ENCODE assay signal across 8 mouse cellular contexts in the genomic region with DNA sequence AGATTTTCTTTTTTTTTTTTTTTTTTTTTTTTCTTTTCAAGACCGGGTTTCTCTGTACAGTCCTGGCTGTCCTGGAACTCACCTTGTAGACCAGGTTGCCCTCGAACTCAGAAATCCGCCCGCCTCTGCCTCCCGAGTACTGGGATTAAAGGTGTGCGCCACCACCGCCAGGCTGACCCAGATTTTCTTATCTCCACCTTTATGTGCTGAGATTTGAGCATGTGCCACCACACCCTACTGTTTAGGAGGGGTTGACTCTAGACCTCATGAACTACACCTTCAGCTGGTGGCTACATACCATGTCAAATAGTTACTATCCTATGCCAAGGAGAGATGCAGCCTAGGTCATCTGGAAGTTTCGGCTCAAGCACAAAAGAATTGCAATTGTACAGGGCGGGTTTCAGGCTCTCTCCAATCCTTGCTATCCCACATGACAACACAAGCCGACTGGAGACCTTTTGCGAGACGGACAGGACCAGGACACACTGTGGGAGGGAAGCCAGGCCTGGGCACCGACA. TPM values are rescaled to one million over a fixed set of nuclear protein-coding genes. Genes with fewer than 3 reads are reported as not detected.
A peak's percentile ranks its signal among the peaks of the same experiment; 100 is the strongest.
DNase-seq lines count a peak whose midpoint lies in the region; ATAC-seq and TF ChIP-seq lines count a peak whose summit lies in the region.

No protein-coding gene starts in this region.

- WGBS in heart, embryonic 16.5 days = 34% methylated on average over 13 of the region's 13 CpGs
- 50% methylated on average over 13 of the region's 13 CpGs for whole genome bisulfite sequencing in forebrain, embryonic 13.5 days
- WGBS in macrophage (ENCODE audit: missing documents) = 41% methylated on average over 13 of the region's 13 CpGs

- intact Hi-C loops in heart, postnatal 14 days (cut with DNase I) = loop anchor here (5.0 to 10.0 kb wide), 2 partner anchors 43 to 260 kb away; a partner anchor contains a TSS

- H3K9ac ChIP-seq in heart, embryonic 16.5 days (ENCODE audit: low read length) = peak overlapping the region; percentile 86
- peak overlapping the region; percentile 87 for H3K9ac ChIP-seq in MEL (ENCODE audit: control insufficient read depth, low read depth, low read length, poor library complexity, severe bottlenecking)
- H3K9ac ChIP-seq in forebrain, embryonic 13.5 days = peak overlapping the region; percentile 78

- H3K27me3 ChIP-seq in heart, embryonic 16.5 days (ENCODE audit: control insufficient read depth, insufficient read depth, low read length) = no peaks in the 10 kb centered on the region
- no peaks in the 10 kb centered on the region for H3K27me3 ChIP-seq in MEL (ENCODE audit: control insufficient read depth in 1 of 2, insufficient read depth in 2 of 2, low read length in 2 of 2)
- H3K27me3 ChIP-seq in forebrain, embryonic 13.5 days = no peaks in the 10 kb centered on the region

- no peak for TF ChIP-seq RAD21 in MEL (IDR thresholded peaks at IDR 0.05; ENCODE audit: low read depth, low read length)

- peaks cover 26% of the 10 kb centered on the region for H3K79me2 ChIP-seq in MEL (ENCODE audit: control insufficient read depth, insufficient read depth, low read length, poor library complexity)
- peaks cover 36% of the 10 kb centered on the region for H3K79me2 ChIP-seq in macrophage (ENCODE audit: inconsistent target)

- no peak for DNase-seq in heart, postnatal 14 days
- DNase-seq in MEL (ENCODE audit: low read depth, low spot score) = peak; percentile 59
- DNase-seq in adrenal gland, postnatal 14 days = no peak
- no peak for DNase-seq in gastrocnemius, postnatal 25 days
- DNase-seq in left cerebral cortex, adult 8-10 months (ENCODE audit: low spot score in 2 of 2) = no peak

- H3K27ac ChIP-seq in heart, embryonic 16.5 days (ENCODE audit: low read length) = peak overlapping the region; percentile 96
- H3K27ac ChIP-seq in MEL (ENCODE audit: control insufficient read depth, low read depth, low read length) (peak overlapping the region; percentile 83), macrophage (peak overlapping the region; percentile 88)
- H3K27ac ChIP-seq in forebrain, embryonic 13.5 days = peak overlapping the region; percentile 88

- no peak for TF ChIP-seq CTCF in MEL (IDR thresholded peaks at IDR 0.05 in 2 of 3, conservative IDR thresholded peaks at IDR 0.05 in 1 of 3; ENCODE audit: control insufficient read depth in 1 of 3, insufficient read depth in 1 of 3, low read depth in 2 of 3, low read length in 3 of 3, poor library complexity in 1 of 3, severe bottlenecking in 1 of 3)

- TF ChIP-seq POLR2A in MEL (IDR thresholded peaks at IDR 0.05; ENCODE audit: control insufficient read depth in 1 of 2, insufficient read depth in 1 of 2, low read depth in 1 of 2, low read length in 2 of 2, poor library complexity in 1 of 2) = no peak

- H3K4me2 ChIP-seq in heart, embryonic 16.5 days (ENCODE audit: low read depth, low read length) = peak overlapping the region; percentile 90
- peak overlapping the region; percentile 89 for H3K4me2 ChIP-seq in forebrain, embryonic 13.5 days

- peak overlapping the region; percentile 86 for H3K4me3 ChIP-seq in heart, embryonic 16.5 days (ENCODE audit: low read length)
- peak overlapping the region; percentile 83 to 98 for H3K4me3 ChIP-seq in MEL (ENCODE audit: control insufficient read depth in 1 of 2, insufficient read depth in 1 of 2, low read depth in 2 of 2, low read length in 2 of 2)
- H3K4me3 ChIP-seq in forebrain, embryonic 13.5 days = peak overlapping the region; percentile 70
- peak overlapping the region; percentile 87 for H3K4me3 ChIP-seq in macrophage (ENCODE audit: inconsistent target)

- H3K36me3 ChIP-seq in heart, embryonic 16.5 days (ENCODE audit: control insufficient read depth, insufficient read depth) = peaks cover 35% of the 10 kb centered on the region
- H3K36me3 ChIP-seq in MEL (ENCODE audit: control insufficient read depth in 1 of 2, insufficient read depth in 2 of 2, low read length in 2 of 2) = peaks cover 13 to 23% of the 10 kb centered on the region in 2 experiments
- H3K36me3 ChIP-seq in forebrain, embryonic 13.5 days (ENCODE audit: poor library complexity, severe bottlenecking) = peaks cover 57% of the 10 kb centered on the region
- peaks cover 21% of the 10 kb centered on the region; the same call in 1 of the 2 replicates for H3K36me3 ChIP-seq in macrophage (ENCODE audit: inconsistent target)

- no peak for ATAC-seq in heart, embryonic 16.5 days (replicated peaks; ENCODE audit: extremely low read depth, insufficient read depth, low FRiP score)
- ATAC-seq in forebrain, embryonic 13.5 days = 0 out of 2 replicates have a peak, but pooled peaks have one; percentile 0

- no peaks in the 10 kb centered on the region for H3K9me3 ChIP-seq in heart, embryonic 16.5 days (replicated peaks; ENCODE audit: control insufficient read depth, low read length)
- H3K9me3 ChIP-seq in MEL (replicated peaks; ENCODE audit: insufficient read depth, low read length) = no peaks in the 10 kb centered on the region
- no peaks in the 10 kb centered on the region for H3K9me3 ChIP-seq in forebrain, embryonic 13.5 days (replicated peaks)

- no peak for TF ChIP-seq EP300 in MEL (IDR thresholded peaks at IDR 0.05; ENCODE audit: low read depth in 1 of 2, low read length in 2 of 2)

- H3K4me1 ChIP-seq in heart, embryonic 16.5 days (ENCODE audit: control insufficient read depth, insufficient read depth, low read length) = peaks cover 17% of the 10 kb centered on the region
- peaks cover 0 to 33% of the 10 kb centered on the region in 2 experiments; a peak in 3 of 4 replicates for H3K4me1 ChIP-seq in MEL (ENCODE audit: control insufficient read depth in 1 of 2, insufficient read depth in 2 of 2, low read length in 2 of 2)
- H3K4me1 ChIP-seq in forebrain, embryonic 13.5 days = peaks cover 36% of the 10 kb centered on the region

RNA-seq across cellular contexts. Expression of a gene that starts 1.3 kb away (rescaled TPM):
- polyA plus RNA-seq in heart, embryonic 16.5 days (2015; fragmentation: Nextera tagmentation; extraction: Ambion mirVana) = 408 and 420 TPM in 2 replicates
- total RNA-seq in heart, postnatal 14 days (2021) = 1,000 to 10,000 TPM in 1 of 2 experiments, 100 to 1,000 TPM in 1; 981 to 1,061 TPM
- total RNA-seq in MEL (2012; rRNA removed) = 530 and 612 TPM in 2 replicates
- polyA plus RNA-seq in MEL (2012; ENCODE audit: insufficient read depth in 1 of 2, insufficient read length in 2 of 2, low read depth in 1 of 2, low replicate concordance in 2 of 2, missing spikeins in 1 of 2) (100 to 1,000 TPM in 1 of 2 experiments, not detected in 1; 126 TPM), macrophage (2018) (187 to 466 TPM (median 286 TPM) in 3 replicates)
- 98.8 and 116 TPM in 2 replicates for polyA plus RNA-seq in forebrain, embryonic 13.5 days (2015; fragmentation: Nextera tagmentation; extraction: Ambion mirVana)
- 10 to 100 TPM in 6 of 26 experiments, 1 to 10 TPM in 20; 2.0 to 78.8 (median 7.5) TPM for total RNA-seq in macrophage (2018; cell fraction: chromatin; rRNA removed)
- 100 to 1,000 TPM; 248 to 370 (median 280) TPM for total RNA-seq in macrophage (2018; cell fraction: cytosol; rRNA removed)
- total RNA-seq in macrophage (2018; cell fraction: nucleus; rRNA removed) = 10 to 100 TPM; 15.2 to 72.6 (median 28.7) TPM
- 444 and 470 TPM in 2 replicates for total RNA-seq in adrenal gland, postnatal 14 days (2021)
- 100 to 1,000 TPM; 496 to 573 TPM for total RNA-seq in gastrocnemius, postnatal 25 days (2021)
- total RNA-seq in left cerebral cortex, adult 8-10 months (2022) = 10 to 100 TPM; 67.9 to 99.0 (median 86.3) TPM

RNA-seq across cellular contexts. Expression of a gene that starts 13.3 kb away (rescaled TPM):
- 182 and 233 TPM in 2 replicates for polyA plus RNA-seq in heart, embryonic 16.5 days (2015; fragmentation: Nextera tagmentation; extraction: Ambion mirVana)
- 10 to 100 TPM; 16.9 to 26.8 TPM for total RNA-seq in heart, postnatal 14 days (2021)
- total RNA-seq in MEL (2012; rRNA removed) = 673 and 732 TPM in 2 replicates
- 100 to 1,000 TPM in 1 of 2 experiments, not detected in 1; 760 TPM for polyA plus RNA-seq in MEL (2012; ENCODE audit: insufficient read depth in 1 of 2, insufficient read length in 2 of 2, low read depth in 1 of 2, low replicate concordance in 2 of 2, missing spikeins in 1 of 2)
- polyA plus RNA-seq in forebrain, embryonic 13.5 days (2015; fragmentation: Nextera tagmentation; extraction: Ambion mirVana) = 455 and 467 TPM in 2 replicates
- 1 to 10 TPM in 2 of 26 experiments, not detected in 24; 1.1 to 2.2 TPM for total RNA-seq in macrophage (2018; cell fraction: chromatin; rRNA removed)
- total RNA-seq in macrophage (2018; cell fraction: cytosol; rRNA removed) = 10 to 100 TPM; 11.9 to 36.9 (median 23.0) TPM
- 10 to 100 TPM in 1 of 26 experiments, 1 to 10 TPM in 18, under 1 TPM in 1, not detected in 6; 0.86 to 10.7 (median 6.8) TPM for total RNA-seq in macrophage (2018; cell fraction: nucleus; rRNA removed)
- polyA plus RNA-seq in macrophage (2018) = 6.1 to 48.7 TPM (median 16.9 TPM) in 3 replicates
- total RNA-seq in adrenal gland, postnatal 14 days (2021) = 75.0 and 82.4 TPM in 2 replicates
- total RNA-seq in gastrocnemius, postnatal 25 days (2021) = 10 to 100 TPM; 17.4 to 19.1 TPM
- total RNA-seq in left cerebral cortex, adult 8-10 months (2022) = 100 to 1,000 TPM in 3 of 4 experiments, 10 to 100 TPM in 1; 98.4 to 117 (median 112) TPM

RNA-seq across cellular contexts. Expression of a gene that starts 13.5 kb away (rescaled TPM):
- polyA plus RNA-seq in heart, embryonic 16.5 days (2015; fragmentation: Nextera tagmentation; extraction: Ambion mirVana) = 68.6 and 104 TPM in 2 replicates
- total RNA-seq in heart, postnatal 14 days (2021) = 10 to 100 TPM; 16.6 to 21.5 TPM
- 210 and 253 TPM in 2 replicates for total RNA-seq in MEL (2012; rRNA removed)
- polyA plus RNA-seq in MEL (2012; ENCODE audit: insufficient read depth in 1 of 2, insufficient read length in 2 of 2, low read depth in 1 of 2, low replicate concordance in 2 of 2, missing spikeins in 1 of 2) = 100 to 1,000 TPM in 1 of 2 experiments, not detected in 1; 131 TPM
- polyA plus RNA-seq in forebrain, embryonic 13.5 days (2015; fragmentation: Nextera tagmentation; extraction: Ambion mirVana) = 319 and 332 TPM in 2 replicates
- total RNA-seq in macrophage (2018; cell fraction: chromatin; rRNA removed) = 10 to 100 TPM in 2 of 26 experiments, 1 to 10 TPM in 23, under 1 TPM in 1; 0.94 to 11.8 (median 3.8) TPM
- total RNA-seq in macrophage (2018; cell fraction: cytosol; rRNA removed) = 10 to 100 TPM; 20.5 to 44.0 (median 32.1) TPM
- 10 to 100 TPM in 5 of 26 experiments, 1 to 10 TPM in 21; 2.0 to 17.3 (median 5.8) TPM for total RNA-seq in macrophage (2018; cell fraction: nucleus; rRNA removed)
- 32.9 to 71.2 TPM (median 46.6 TPM) in 3 replicates for polyA plus RNA-seq in macrophage (2018)
- 34.8 and 39.2 TPM in 2 replicates for total RNA-seq in adrenal gland, postnatal 14 days (2021)
- 10 to 100 TPM; 14.7 to 22.5 TPM for total RNA-seq in gastrocnemius, postnatal 25 days (2021)
- total RNA-seq in left cerebral cortex, adult 8-10 months (2022) = 100 to 1,000 TPM in 1 of 4 experiments, 10 to 100 TPM in 3; 87.0 to 108 (median 92.1) TPM

RNA-seq across cellular contexts. Expression of a gene that starts 41.1 kb away (rescaled TPM):
- polyA plus RNA-seq in heart, embryonic 16.5 days (2015; fragmentation: Nextera tagmentation; extraction: Ambion mirVana) = 31.7 and 36.2 TPM in 2 replicates
- 100 to 1,000 TPM; 145 to 146 TPM for total RNA-seq in heart, postnatal 14 days (2021)
- 19.1 and 20.6 TPM in 2 replicates for total RNA-seq in MEL (2012; rRNA removed)
- polyA plus RNA-seq in MEL (2012; ENCODE audit: insufficient read depth in 1 of 2, insufficient read length in 2 of 2, low read depth in 1 of 2, low replicate concordance in 2 of 2, missing spikeins in 1 of 2) = 100 to 1,000 TPM in 1 of 2 experiments, 10 to 100 TPM in 1; 18.9 to 279 TPM
- polyA plus RNA-seq in forebrain, embryonic 13.5 days (2015; fragmentation: Nextera tagmentation; extraction: Ambion mirVana) = 89.3 and 93.1 TPM in 2 replicates
- total RNA-seq in macrophage (2018; cell fraction: chromatin; rRNA removed) = 1,000 to 10,000 TPM in 5 of 26 experiments, 100 to 1,000 TPM in 21; 283 to 1,525 (median 521) TPM
- 100 to 1,000 TPM in 2 of 26 experiments, 10 to 100 TPM in 24; 36.8 to 131 (median 64.0) TPM for total RNA-seq in macrophage (2018; cell fraction: cytosol; rRNA removed)
- 100 to 1,000 TPM; 114 to 746 (median 249) TPM for total RNA-seq in macrophage (2018; cell fraction: nucleus; rRNA removed)
- 47.8 to 52.5 TPM (median 51.8 TPM) in 3 replicates for polyA plus RNA-seq in macrophage (2018)
- 120 and 121 TPM in 2 replicates for total RNA-seq in adrenal gland, postnatal 14 days (2021)
- total RNA-seq in gastrocnemius, postnatal 25 days (2021) = 100 to 1,000 TPM; 132 to 134 TPM
- 100 to 1,000 TPM; 247 to 289 (median 277) TPM for total RNA-seq in left cerebral cortex, adult 8-10 months (2022)
